Mouse (Mus musculus) brain, embryonic 14.5 days (tissue): ENCODE data around the gene Sppl2c.

Experiments used
- CTCF ChIP-seq: fragments of 200-500 bp; IDR thresholded peaks from 2 replicates; pipeline ENCODE4 v1.5.1; 2012; ENCODE audit warnings: inconsistent platforms, mild to moderate bottlenecking, moderate library complexity, borderline replicate concordance; ENCODE audit not compliant: insufficient read depth, insufficient read length; ENCODE audit errors: extremely low read depth
- POLR2A ChIP-seq: fragments of 200-500 bp; IDR thresholded peaks from 2 replicates; pipeline ENCODE4 v1.6.1; 2012; ENCODE audit warnings: mild to moderate bottlenecking, inconsistent platforms, borderline replicate concordance; ENCODE audit not compliant: poor library complexity, insufficient read depth, insufficient read length, severe bottlenecking; ENCODE audit errors: extremely low read depth

GRCm38 (mm10) chr11:104179804-104180203 is 6.3 kb upstream of the Sppl2c start:
- TF ChIP-seq POLR2A (no peak), CTCF (no peak)
